Mouse (Mus musculus) heart, adult 2 months (tissue): ENCODE data around the gene Eci1.

Experiments used
- EP300 ChIP-seq: fragments of 200-500 bp; IDR thresholded peaks from 2 replicates; pipeline ENCODE4 v1.6.1; 2011; ENCODE audit warnings: low read depth, low read length, control low read depth; ENCODE audit not compliant: insufficient read depth
- POLR2A ChIP-seq: fragments of 200-500 bp; IDR thresholded peaks from 2 replicates; pipeline ENCODE4 v1.6.1; 2011; ENCODE audit warnings: mild to moderate bottlenecking, low read depth, low read length, control low read depth; ENCODE audit not compliant: insufficient read depth

DNA sequence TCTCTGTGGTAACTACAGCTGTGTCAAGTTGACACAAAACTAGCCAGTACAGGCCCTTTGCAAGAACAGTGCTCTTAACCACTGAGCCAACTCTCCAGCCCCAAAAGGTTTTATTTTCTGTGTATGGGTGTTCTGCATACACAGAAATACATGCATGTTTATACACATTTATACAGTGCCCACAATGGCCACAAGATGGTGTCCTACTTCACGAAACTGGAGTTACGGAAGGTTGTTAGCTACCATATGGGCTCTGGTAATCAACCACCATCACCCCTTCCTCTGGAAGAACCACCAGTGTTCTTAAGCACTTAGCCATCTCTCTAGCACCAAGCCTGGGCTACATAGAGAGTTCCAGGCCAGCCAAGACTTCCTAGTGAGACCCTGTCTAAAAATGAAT lies 35.1 kb downstream of the Eci1 start:
- TF ChIP-seq EP300 = no peak
- no peak for TF ChIP-seq POLR2A
